Mouse (Mus musculus): ENCODE measurements around the gene Klhl34. TPM values are rescaled to one million over a fixed set of nuclear protein-coding genes. Genes with fewer than 3 reads are reported as not detected.

Klhl34 gene
- 1.1 and 1.2 TPM in 2 replicates for total RNA-seq (2012; rRNA removed)

- peak within 1 kb of the TSS; percentile 58 for H3K9ac ChIP-seq (ENCODE audit: insufficient read depth, low read depth, low read length, poor library complexity, severe bottlenecking)
- TF ChIP-seq ZC3H11A (IDR thresholded peaks at IDR 0.05; ENCODE audit: borderline replicate concordance, low read depth, low read length) (no peak), MAFK (IDR thresholded peaks at IDR 0.05; ENCODE audit: insufficient read depth, low read depth, low read length) (peak; percentile 95), ZNF384 (IDR thresholded peaks at IDR 0.05; ENCODE audit: low read depth, low read length) (no peak), CHD2 (IDR thresholded peaks at IDR 0.05; ENCODE audit: low read depth, low read length) (no peak)
- no peaks in the 10 kb centered on the region for H3K9me3 ChIP-seq (ENCODE audit: control insufficient read depth, insufficient read depth, low read depth, low read length)
- H3K4me1 ChIP-seq (ENCODE audit: control insufficient read depth in 2 of 2, insufficient read depth in 2 of 2, low read length in 2 of 2, poor library complexity in 1 of 2), result peaks cover 9 to 14% of the 10 kb centered on the region in 2 experiments
- H3K27ac ChIP-seq (ENCODE audit: insufficient read depth, low read depth, low read length, poor library complexity, severe bottlenecking), result 0 out of 2 replicates have a peak within 1 kb of the TSS, but pooled peaks have one; percentile 8
- in situ Hi-C loops (cut with MboI; ENCODE audit: low sequenced_read_pairs in 2 of 2, unreplicated experiment in 2 of 2), result no loop called here
- DNase-seq (ENCODE audit: low read depth, low spot score), result no peak
- H3K4me3 ChIP-seq (ENCODE audit: insufficient read depth in 1 of 2, low read depth in 1 of 2, low read length in 2 of 2, poor library complexity in 1 of 2, severe bottlenecking in 1 of 2), result peak within 1 kb of the TSS; percentile 51 to 55
- no peaks in the 10 kb centered on the region for H3K36me3 ChIP-seq (ENCODE audit: control insufficient read depth, insufficient read depth, low read length, poor library complexity, severe bottlenecking)
Measured at GRCm38 (mm10) chrX:157818207-157818920, at the start of gene Klhl34. TSS of gene Klhl34 (plus strand) at chrX:157818435.

- Histone ChIP-seq H3K36me3 (ENCODE audit: control insufficient read depth, insufficient read depth, low read length, poor library complexity, severe bottlenecking) (no peaks in the 10 kb centered on the region), H3K9me3 (ENCODE audit: control insufficient read depth, insufficient read depth, low read depth, low read length) (no peaks in the 10 kb centered on the region), H3K9ac (ENCODE audit: insufficient read depth, low read depth, low read length, poor library complexity, severe bottlenecking) (no peak overlapping the region), H3K4me1 (ENCODE audit: control insufficient read depth in 2 of 2, insufficient read depth in 2 of 2, low read length in 2 of 2, poor library complexity in 1 of 2) (no peaks in the 10 kb centered on the region), H3K27ac (ENCODE audit: insufficient read depth, low read depth, low read length, poor library complexity, severe bottlenecking) (no peak overlapping the region), H3K4me3 (ENCODE audit: insufficient read depth in 1 of 2, low read depth in 1 of 2, low read length in 2 of 2, poor library complexity in 1 of 2, severe bottlenecking in 1 of 2) (no peak overlapping the region)
- TF ChIP-seq CHD2 (IDR thresholded peaks at IDR 0.05; ENCODE audit: low read depth, low read length) (no peak), ZC3H11A (IDR thresholded peaks at IDR 0.05; ENCODE audit: borderline replicate concordance, low read depth, low read length) (no peak), ZNF384 (IDR thresholded peaks at IDR 0.05; ENCODE audit: low read depth, low read length) (no peak), MAFK (IDR thresholded peaks at IDR 0.05; ENCODE audit: insufficient read depth, low read depth, low read length) (no peak), HCFC1 (IDR thresholded peaks at IDR 0.05; ENCODE audit: borderline replicate concordance, insufficient read depth, low read length) (no peak)
- DNase-seq (ENCODE audit: low read depth, low spot score), result no peak
- in situ Hi-C loops (cut with MboI; ENCODE audit: low sequenced_read_pairs in 2 of 2, unreplicated experiment in 2 of 2), result no loop called here
Measured at GRCm38 (mm10) chrX:157801669-157802068, 16.6 kb upstream of the Klhl34 start.

GRCm38 (mm10) chrX:157809721-157810120, 8.5 kb upstream of the Klhl34 start:
- Histone ChIP-seq H3K27ac (ENCODE audit: insufficient read depth, low read depth, low read length, poor library complexity, severe bottlenecking) (no peak overlapping the region), H3K9me3 (ENCODE audit: control insufficient read depth, insufficient read depth, low read depth, low read length) (no peaks in the 10 kb centered on the region), H3K4me1 (ENCODE audit: control insufficient read depth in 2 of 2, insufficient read depth in 2 of 2, low read length in 2 of 2, poor library complexity in 1 of 2) (no peaks in the 10 kb centered on the region), H3K36me3 (ENCODE audit: control insufficient read depth, insufficient read depth, low read length, poor library complexity, severe bottlenecking) (no peaks in the 10 kb centered on the region), H3K9ac (ENCODE audit: insufficient read depth, low read depth, low read length, poor library complexity, severe bottlenecking) (no peak overlapping the region), H3K4me3 (ENCODE audit: insufficient read depth in 1 of 2, low read depth in 1 of 2, low read length in 2 of 2, poor library complexity in 1 of 2, severe bottlenecking in 1 of 2) (no peak overlapping the region)
- DNase-seq (ENCODE audit: low read depth, low spot score), result no peak
- TF ChIP-seq CHD2 (IDR thresholded peaks at IDR 0.05; ENCODE audit: low read depth, low read length) (no peak), HCFC1 (IDR thresholded peaks at IDR 0.05; ENCODE audit: borderline replicate concordance, insufficient read depth, low read length) (no peak), ZNF384 (IDR thresholded peaks at IDR 0.05; ENCODE audit: low read depth, low read length) (no peak), ZC3H11A (IDR thresholded peaks at IDR 0.05; ENCODE audit: borderline replicate concordance, low read depth, low read length) (no peak), MAFK (IDR thresholded peaks at IDR 0.05; ENCODE audit: insufficient read depth, low read depth, low read length) (no peak)
- in situ Hi-C loops (cut with MboI; ENCODE audit: low sequenced_read_pairs in 2 of 2, unreplicated experiment in 2 of 2), result no loop called here

DNA sequence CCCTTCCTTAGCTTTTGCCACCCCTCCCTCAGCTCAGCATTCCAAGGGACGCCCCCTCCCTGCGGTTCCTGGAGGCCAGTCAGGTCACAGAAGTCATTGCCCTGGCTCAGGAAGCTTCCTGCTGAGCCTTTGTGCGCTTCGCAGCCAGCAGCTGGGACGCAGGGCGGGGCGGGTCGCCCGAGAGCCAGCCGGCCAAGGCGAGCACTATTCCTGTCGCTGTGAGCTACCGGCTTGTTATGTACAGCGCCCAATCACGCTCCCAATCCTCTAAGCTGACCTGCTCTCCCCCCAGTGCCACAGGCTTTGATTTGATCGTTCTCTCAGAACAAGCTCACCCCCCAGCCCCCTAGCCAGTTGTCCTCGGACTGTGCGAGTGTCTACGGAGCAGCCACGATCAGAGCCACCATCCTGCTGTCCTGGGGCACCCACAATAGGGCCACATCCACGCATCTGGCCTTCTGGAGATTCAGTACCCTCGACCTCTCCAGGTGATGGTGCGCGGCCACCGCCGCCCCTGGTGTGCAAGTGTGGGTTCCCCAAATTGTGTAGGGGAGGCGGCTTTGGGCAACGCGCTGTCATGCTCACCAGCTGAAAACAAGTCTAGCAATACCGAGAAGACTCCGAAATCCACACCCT, 546 bp upstream of the Klhl34 start:
- Histone ChIP-seq H3K27ac (ENCODE audit: insufficient read depth, low read depth, low read length, poor library complexity, severe bottlenecking) (0 out of 2 replicates have a peak overlapping the region, but pooled peaks have one; percentile 8), H3K9ac (ENCODE audit: insufficient read depth, low read depth, low read length, poor library complexity, severe bottlenecking) (peak overlapping the region; percentile 47; the same call in 1 of the 2 replicates), H3K36me3 (ENCODE audit: control insufficient read depth, insufficient read depth, low read length, poor library complexity, severe bottlenecking) (no peaks in the 10 kb centered on the region), H3K9me3 (ENCODE audit: control insufficient read depth, insufficient read depth, low read depth, low read length) (no peaks in the 10 kb centered on the region), H3K4me3 (ENCODE audit: insufficient read depth in 1 of 2, low read depth in 1 of 2, low read length in 2 of 2, poor library complexity in 1 of 2, severe bottlenecking in 1 of 2) (peak overlapping the region; percentile 39 to 55), H3K4me1 (ENCODE audit: control insufficient read depth in 2 of 2, insufficient read depth in 2 of 2, low read length in 2 of 2, poor library complexity in 1 of 2) (peaks cover 9 to 14% of the 10 kb centered on the region in 2 experiments)
- peak; percentile 53 for DNase-seq (ENCODE audit: low read depth, low spot score)
- TF ChIP-seq ZC3H11A (IDR thresholded peaks at IDR 0.05; ENCODE audit: borderline replicate concordance, low read depth, low read length), result no peak
- no peak for TF ChIP-seq MAFK (IDR thresholded peaks at IDR 0.05; ENCODE audit: insufficient read depth, low read depth, low read length)
- no peak for TF ChIP-seq CHD2 (IDR thresholded peaks at IDR 0.05; ENCODE audit: low read depth, low read length)
- no peak for TF ChIP-seq HCFC1 (IDR thresholded peaks at IDR 0.05; ENCODE audit: borderline replicate concordance, insufficient read depth, low read length)
- in situ Hi-C loops (cut with MboI; ENCODE audit: low sequenced_read_pairs in 2 of 2, unreplicated experiment in 2 of 2), result no loop called here

Data from ES-E14 (cell line).